Mouse (Mus musculus): ENCODE measurements at regions not wholly inside any gene's neighbourhood (a gene's known extent, or its start where the extent isn't known, plus 50 kb on each side); places are given as distances from the start of the nearest gene placed in this dataset.

DNA sequence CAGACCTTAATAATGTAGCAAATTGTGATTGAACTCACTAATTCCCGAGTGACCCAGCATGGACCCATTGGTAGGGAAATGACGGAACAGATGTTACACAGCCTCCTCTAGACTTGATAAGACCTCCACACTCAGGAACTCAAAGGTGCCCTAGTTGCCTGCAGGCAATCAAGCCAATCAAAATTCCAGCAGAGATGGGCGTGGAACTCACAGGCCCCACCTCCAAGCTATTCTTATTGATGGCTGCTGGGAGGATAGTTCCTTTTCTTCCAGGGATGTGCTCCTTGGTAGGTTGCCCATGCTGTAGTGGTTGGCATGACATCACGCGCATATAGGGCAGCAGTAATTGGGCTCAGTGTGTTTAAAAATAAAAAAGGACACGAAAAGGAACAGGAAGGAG, 194.4 kb upstream of the Ift57 start:
- no peak for TF ChIP-seq POLR2A (IDR thresholded peaks at IDR 0.05; ENCODE audit: borderline replicate concordance, extremely low read depth, low read depth, low read length)
- TF ChIP-seq CTCF (IDR thresholded peaks at IDR 0.05; ENCODE audit: insufficient read depth, low read length), result no peak

Data from lung, adult 2 months (tissue).